Mouse (Mus musculus): Measurements from ENCODE around the gene Tmem119.
A peak's percentile ranks its signal among the peaks of the same experiment; 100 is the strongest.

The Tmem119 gene

GRCm38 (mm10) chr5:113800280-113800679, at the start of gene Tmem119:
TSS of gene Tmem119 (minus strand) at chr5:113800516.
- peak; percentile 50 to 70 for DNase-seq

GRCm38 (mm10) chr5:113847636-113848035, 47.3 kb upstream of the Tmem119 start:
- no peak for DNase-seq

- DNase-seq = no peak
Measured at GRCm38 (mm10) chr5:113846656-113847055, 46.3 kb upstream of the Tmem119 start.

- DNase-seq = no peak
Measured at GRCm38 (mm10) chr5:113845627-113846026, 45.3 kb upstream of the Tmem119 start.

- peak; percentile 57 to 67 for DNase-seq
Measured at GRCm38 (mm10) chr5:113844721-113845120, 44.4 kb upstream of the Tmem119 start.

- DNase-seq = no peak
Measured at GRCm38 (mm10) chr5:113844106-113844505, 43.8 kb upstream of the Tmem119 start.

GRCm38 (mm10) chr5:113842906-113843305, 42.6 kb upstream of the Tmem119 start:
- DNase-seq = no peak

- DNase-seq = no peak
Measured at GRCm38 (mm10) chr5:113842244-113842643, 41.9 kb upstream of the Tmem119 start.

- DNase-seq = no peak
Measured at GRCm38 (mm10) chr5:113841243-113842225, 41.2 kb upstream of the Tmem119 start.

- no peak for DNase-seq
Measured at GRCm38 (mm10) chr5:113840443-113840842, 40.1 kb upstream of the Tmem119 start.

GRCm38 (mm10) chr5:113836961-113837360, 36.6 kb upstream of the Tmem119 start:
- no peak for DNase-seq

GRCm38 (mm10) chr5:113833316-113833947, 33.1 kb upstream of the Tmem119 start:
- no peak for DNase-seq

GRCm38 (mm10) chr5:113832490-113832901, 32.2 kb upstream of the Tmem119 start, which contains the start of gene Selplg:
TSS of gene Selplg (minus strand) at chr5:113832644.
- DNase-seq = no peak

GRCm38 (mm10) chr5:113831741-113832140, 31.4 kb upstream of the Tmem119 start:
- no peak for DNase-seq

- DNase-seq = no peak
Measured at GRCm38 (mm10) chr5:113830796-113831195, 30.5 kb upstream of the Tmem119 start.

- peak; percentile 28 to 61 for DNase-seq
Measured at GRCm38 (mm10) chr5:113830292-113830643, 30.0 kb upstream of the Tmem119 start.

GRCm38 (mm10) chr5:113829566-113830291, 29.4 kb upstream of the Tmem119 start:
- DNase-seq = no peak

GRCm38 (mm10) chr5:113828481-113828880, 28.2 kb upstream of the Tmem119 start:
- DNase-seq = no peak

GRCm38 (mm10) chr5:113827991-113828411, 27.7 kb upstream of the Tmem119 start:
- no peak for DNase-seq

GRCm38 (mm10) chr5:113826619-113827018, 26.3 kb upstream of the Tmem119 start:
- no peak for DNase-seq

- DNase-seq = no peak
Measured at GRCm38 (mm10) chr5:113825558-113825957, 25.2 kb upstream of the Tmem119 start.

GRCm38 (mm10) chr5:113824228-113824627, 23.9 kb upstream of the Tmem119 start:
- DNase-seq = no peak

- DNase-seq = no peak
Measured at GRCm38 (mm10) chr5:113818572-113818971, 18.3 kb upstream of the Tmem119 start.
